Mouse (Mus musculus) mouse embryonic stem cell (cell line): ENCODE data around the gene Klhdc10.
"Not testable (repeated sequence)": the region's sequence is repeated elsewhere in the genome, so short reads cannot be mapped to it uniquely, and the experiment has no call there.

Experiments used
- in situ Hi-C, 2 experiments: fragments of 300-500 bp; cut with MboI; formaldehyde crosslinking; loops; 1 replicate in 1 of 2; 3 replicates in 1 of 2; pipeline ENCODE4 v1.14.3; 2019 to 2020; ENCODE audit warnings: low sequenced_read_pairs in 2 of 2, low pct_unique_long_range_greater_than_20kb in 1 of 2, mixed read lengths in 1 of 2; ENCODE audit not compliant: unreplicated experiment in 1 of 2

Gene Klhdc10

DNA sequence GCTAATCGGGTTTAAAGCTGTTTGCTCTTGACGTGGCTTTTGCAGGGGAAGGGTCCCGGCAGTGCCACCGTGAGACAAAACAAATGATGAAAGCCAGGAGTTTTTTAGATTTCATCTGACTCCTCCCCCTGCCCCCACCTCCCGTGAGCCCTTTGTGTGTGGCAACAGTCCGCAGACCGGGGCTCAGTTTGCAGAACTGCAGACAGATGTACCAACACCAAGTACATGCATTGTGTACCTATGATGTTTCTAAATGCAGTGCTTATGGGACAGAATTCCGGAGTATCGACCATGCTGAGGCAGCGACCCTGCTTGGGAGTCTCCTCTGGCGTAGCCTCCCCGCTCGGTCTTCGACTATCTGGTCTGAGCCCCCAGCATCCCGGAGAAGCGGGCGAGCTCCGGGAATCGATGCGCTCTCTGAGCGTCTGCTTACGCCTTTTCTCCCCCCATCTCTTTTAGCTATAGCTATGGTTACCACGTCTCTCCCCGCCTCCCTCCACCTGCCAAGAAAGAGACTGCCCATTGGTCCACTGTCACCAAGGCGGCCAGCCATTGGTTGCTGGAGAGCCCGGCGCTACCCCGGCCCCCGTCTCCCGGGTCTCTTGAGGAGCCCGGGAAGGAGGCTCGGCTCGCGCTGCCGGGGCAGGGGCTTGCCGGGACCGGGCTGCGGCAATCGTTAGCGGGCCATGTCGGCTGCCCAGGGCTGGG, at the start of gene Klhdc10:
Gene Klhdc10 (plus strand): TSS at position 561 of the 708 bp plus-strand sequence.
- in situ Hi-C loops, result loop anchor here in 1 of 2 experiments (25.0 kb wide), 1 partner anchor 586 kb away; no protein-coding TSS in a partner anchor

DNA sequence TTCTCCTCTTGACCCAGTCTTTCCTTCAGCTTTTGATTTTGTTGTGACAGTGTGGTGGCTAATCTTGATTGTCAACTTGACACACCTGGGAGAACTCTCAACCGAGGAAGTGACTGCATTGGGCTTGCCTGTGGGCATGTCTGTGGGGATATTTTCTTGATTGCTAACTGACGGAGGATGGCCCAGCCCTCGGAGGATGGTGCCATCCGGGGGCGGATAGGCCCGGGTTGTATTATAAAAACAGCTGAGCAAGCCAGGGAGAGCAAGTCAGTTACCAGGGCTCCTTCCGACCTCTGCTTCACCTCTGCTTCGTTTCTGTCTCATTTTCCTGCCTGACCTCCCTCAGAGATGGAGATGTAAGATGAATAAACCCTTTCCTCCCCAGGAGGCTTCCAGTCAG, 48.9 kb upstream of the Klhdc10 start:
- in situ Hi-C loops, result loop anchor here (10.0 to 25.0 kb wide), 2 partner anchors 128 to 265 kb away; no protein-coding TSS in a partner anchor

DNA sequence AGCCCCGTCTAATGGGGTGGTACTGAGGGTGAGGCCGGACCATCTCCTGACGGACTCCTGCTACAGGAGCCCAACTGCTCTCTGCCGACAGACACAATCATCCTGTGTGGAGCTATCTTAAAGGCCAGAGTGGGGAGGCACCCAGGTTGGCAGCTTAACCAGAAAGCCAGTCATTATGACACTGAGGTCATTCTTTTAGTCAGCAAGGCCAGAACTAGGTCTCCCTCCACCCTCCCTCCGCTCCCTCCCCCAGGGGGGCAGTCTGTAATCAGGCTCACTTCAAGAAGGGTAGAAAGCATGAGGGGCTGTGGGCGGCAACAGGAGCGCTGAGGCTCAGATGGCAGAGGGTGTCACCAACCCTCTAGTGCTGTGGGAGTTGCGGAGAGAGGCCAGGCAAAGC, 48.0 kb upstream of the Klhdc10 start:
- in situ Hi-C loops, result loop anchor here (10.0 to 25.0 kb wide), 2 partner anchors 129 to 266 kb away; no protein-coding TSS in a partner anchor

DNA sequence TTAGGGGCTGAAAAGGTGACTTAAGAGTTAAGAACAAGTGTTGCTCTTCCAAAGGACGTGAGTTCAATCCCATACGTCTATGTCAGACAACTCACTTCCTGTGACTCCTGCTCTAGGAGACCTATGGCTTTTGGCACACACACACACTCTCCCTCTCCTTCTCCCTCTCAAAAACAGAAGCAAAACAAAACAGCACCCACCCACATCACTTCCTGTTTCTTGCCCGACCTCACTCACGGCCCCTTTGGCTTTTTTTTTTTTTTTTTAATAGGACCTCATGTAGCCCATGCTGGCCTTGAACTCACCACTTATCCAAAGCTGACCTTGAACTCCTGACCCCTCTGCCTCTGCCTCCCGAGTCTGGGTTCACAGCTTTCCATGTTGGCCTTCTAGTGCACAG, 46.9 kb upstream of the Klhdc10 start:
- in situ Hi-C loops, result loop anchor here (10.0 to 25.0 kb wide), 2 partner anchors 130 to 267 kb away; no protein-coding TSS in a partner anchor

DNA sequence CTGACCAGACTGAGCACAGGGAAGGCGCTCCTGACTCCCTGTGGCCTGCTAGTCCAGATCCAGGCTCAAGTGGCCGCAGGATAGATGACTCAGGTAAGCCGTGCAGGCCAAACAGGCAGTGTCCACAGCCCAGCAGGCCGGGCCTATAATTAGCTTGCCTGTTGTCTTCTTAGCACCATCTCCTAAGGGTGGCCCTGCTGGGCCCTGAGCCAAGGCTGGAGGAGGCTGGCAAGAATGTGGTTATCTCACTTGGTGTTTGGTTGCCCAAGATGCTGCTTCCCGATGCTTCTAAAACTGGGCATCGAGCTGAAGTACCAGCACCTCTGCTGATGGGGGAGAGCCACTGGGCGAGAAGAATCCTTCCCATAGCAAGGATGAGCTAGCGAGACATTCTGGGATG, 46.0 kb upstream of the Klhdc10 start:
- in situ Hi-C loops, result loop anchor here (10.0 to 25.0 kb wide), 2 partner anchors 131 to 268 kb away; no protein-coding TSS in a partner anchor

DNA sequence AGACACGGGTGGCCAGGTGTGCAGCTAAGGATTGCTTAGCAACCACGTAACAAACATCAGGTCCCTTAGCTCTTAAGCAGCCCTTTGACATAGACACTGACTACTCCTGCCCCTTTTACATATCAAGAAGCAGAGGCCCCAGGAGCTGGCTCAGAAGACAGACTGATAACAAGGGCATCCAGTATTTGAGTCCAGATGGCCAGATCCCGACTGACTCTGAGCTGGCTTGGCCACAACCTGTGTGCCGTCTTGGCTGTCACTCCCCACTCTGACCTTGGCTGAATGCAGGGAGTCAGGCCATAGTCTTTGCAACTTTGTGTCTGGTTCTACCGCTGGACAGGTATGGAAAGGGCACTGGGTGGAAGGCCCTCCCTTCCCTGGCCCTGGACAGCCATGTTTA, 45.5 kb upstream of the Klhdc10 start:
- in situ Hi-C loops, result loop anchor here (10.0 to 25.0 kb wide), 2 partner anchors 131 to 269 kb away; no protein-coding TSS in a partner anchor

DNA sequence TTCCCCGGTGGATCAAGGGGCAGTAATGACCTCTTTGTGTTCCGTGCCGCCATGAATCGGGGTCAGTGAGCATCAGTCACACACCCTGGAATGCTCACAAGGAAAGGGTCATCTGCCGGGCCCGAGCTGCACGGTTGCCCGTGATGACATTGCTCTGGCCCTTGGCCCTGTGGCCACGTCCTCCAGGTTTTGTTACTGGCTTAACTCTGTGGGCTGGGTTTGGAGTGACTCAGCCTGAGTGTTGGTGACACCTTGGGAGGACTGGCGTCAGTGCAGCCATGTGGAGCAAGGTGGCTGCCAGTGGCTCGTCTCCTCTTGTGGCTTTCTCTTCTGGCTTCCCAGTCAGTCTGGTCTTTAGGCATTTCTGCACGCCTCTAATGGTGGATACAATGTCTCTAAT, 45.0 kb upstream of the Klhdc10 start:
- in situ Hi-C loops, result loop anchor here (10.0 to 25.0 kb wide), 2 partner anchors 132 to 269 kb away; no protein-coding TSS in a partner anchor

DNA sequence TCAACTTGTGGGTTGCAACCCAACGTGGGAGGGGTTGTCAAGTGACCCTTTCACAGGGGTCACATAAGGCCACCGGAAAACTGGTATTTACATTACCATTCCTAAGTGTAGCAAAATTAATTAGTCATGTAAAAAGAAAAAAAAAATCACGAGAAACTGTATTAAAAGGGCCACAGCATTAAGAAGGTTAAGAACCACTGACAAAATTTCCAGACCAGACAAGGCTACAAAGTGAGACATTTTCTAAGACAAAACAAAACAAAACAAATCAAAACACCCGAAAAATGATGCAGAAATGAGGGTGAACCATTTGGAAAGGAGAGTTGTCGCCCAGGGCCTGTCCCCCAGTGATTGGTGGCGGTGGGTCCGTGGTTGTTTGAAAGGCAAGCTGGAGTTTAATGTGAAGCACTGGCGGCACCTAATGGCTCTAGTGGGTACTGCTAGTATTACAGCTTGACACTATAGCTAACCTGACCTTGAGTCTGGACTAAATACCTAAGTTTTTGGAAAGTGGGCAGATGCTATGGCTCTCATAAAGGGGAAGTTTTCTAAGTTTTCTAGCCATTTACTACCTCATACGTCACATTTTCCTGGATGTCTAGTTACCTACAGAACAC, 44.0 kb upstream of the Klhdc10 start:
- in situ Hi-C loops, result loop anchor here (10.0 to 25.0 kb wide), 2 partner anchors 133 to 270 kb away; no protein-coding TSS in a partner anchor

DNA sequence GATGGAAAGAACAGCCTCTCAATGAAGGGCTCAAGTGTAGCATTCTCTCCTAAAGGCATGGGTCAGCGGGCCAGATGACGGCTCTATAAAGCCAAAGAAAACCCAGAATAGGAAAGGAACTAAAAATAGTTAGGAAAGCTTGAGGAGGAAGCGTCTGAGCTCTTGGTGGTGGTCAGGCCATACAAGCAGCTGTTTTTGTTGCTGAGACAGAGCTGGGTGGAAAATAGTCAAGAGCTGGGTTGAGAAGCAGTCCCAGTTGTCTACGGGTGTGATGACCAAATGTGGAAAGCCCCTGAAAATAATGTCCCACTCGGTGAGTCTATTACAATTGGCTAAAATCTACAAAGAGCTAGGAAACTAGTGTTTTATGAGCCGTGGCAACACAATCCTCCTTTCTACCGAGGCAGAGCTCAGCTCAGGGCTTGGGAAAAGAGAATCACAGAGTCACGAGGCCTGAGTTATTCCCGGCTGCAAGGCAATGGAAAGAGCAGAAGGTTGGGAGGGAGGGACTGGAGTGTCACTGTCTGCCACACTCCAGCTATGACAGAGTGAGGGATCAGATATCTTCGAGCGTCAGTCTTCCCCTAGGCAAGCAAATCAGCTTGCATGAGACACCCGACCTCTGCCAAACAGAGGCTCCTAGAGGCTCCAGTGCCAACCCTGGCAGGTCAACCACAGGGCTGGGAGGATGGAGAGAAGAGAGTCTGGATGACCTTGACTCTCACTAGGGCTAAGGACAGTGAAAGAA, 41.7 kb upstream of the Klhdc10 start:
- in situ Hi-C loops, result loop anchor here (10.0 to 25.0 kb wide), 3 partner anchors 135 to 273 kb away; no protein-coding TSS in a partner anchor

DNA sequence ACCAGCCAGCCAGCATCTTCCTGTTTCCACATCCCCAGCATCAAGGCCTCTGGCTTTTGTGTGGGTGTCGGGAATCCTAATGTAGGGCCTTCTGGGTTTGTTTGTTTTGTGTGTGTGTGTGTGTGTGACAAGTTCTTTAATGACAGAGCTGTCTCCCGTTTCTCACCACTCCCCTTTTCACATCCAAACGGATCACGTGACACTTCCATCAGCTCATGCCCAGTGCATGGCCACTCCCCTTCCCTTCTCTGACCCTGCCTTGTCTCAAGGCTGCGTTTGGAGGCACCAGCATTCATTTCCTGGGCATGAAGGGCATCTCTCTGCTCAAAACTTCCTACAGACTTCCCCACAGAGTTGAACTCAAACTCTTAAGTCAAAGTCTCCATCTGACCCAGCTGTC, 37.9 kb upstream of the Klhdc10 start:
- in situ Hi-C loops, result loop anchor here in 1 of 2 experiments (10.0 to 25.0 kb wide), 2 partner anchors 159 to 277 kb away; no protein-coding TSS in a partner anchor

DNA sequence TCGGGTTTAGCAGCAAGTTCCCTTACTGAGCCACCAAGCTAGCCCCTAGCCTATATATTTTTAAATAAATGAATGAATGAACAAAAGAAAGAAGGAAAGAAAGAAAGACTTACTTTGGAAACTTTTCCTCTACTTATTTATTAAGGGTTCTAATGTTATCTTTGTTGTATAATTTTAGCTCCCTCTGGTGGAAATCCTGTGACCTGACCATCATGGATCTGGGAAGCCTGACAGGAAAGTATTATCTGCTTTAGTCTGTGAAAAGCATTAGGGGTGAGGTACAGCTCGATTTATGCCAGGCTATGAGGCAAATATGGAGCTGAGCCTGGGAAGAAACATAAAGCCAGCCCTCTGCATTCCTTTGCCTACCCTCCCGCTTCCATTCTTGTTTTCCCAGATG, 32.4 kb upstream of the Klhdc10 start:
- in situ Hi-C loops, result loop anchor here in 1 of 2 experiments (10.0 to 25.0 kb wide), 2 partner anchors 164 to 282 kb away; no protein-coding TSS in a partner anchor

DNA sequence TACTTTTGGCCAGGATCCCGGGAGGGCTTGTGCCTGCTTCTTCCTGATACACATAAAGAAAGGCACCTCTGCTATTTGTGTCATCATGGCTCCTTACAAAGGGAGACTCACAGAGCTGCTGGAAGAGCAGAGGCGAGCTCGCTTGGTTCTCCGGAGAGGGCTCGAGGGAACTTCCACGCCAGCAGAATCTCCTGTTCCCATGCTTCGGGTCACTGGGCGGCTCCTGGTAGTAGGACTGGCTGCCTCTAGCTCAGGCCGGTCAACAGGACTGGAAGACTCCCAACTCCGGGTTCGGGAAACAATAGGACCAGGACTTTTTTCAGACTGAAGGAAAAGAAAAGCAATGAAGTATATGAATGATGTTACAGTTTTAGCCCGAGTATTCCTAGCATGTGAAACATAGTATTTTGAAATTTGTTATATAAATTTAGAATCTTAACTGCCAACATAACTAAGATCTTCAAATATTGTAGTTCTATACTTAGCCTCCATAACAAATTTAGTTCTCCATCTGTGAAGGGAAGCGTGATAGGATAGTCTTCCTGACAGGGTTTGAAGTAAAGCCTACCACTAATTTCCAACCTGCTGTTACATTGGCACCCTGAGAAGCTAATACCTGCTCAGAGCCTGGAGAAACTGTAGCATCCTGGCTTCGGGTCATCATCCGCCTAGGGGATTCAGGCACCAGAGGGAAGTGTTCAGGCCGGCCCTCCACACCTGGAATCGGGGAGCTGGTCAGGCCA, 28.9 kb upstream of the Klhdc10 start:
- in situ Hi-C loops, result loop anchor here in 1 of 2 experiments (25.0 kb wide), 1 partner anchor 285 kb away; no protein-coding TSS in a partner anchor

DNA sequence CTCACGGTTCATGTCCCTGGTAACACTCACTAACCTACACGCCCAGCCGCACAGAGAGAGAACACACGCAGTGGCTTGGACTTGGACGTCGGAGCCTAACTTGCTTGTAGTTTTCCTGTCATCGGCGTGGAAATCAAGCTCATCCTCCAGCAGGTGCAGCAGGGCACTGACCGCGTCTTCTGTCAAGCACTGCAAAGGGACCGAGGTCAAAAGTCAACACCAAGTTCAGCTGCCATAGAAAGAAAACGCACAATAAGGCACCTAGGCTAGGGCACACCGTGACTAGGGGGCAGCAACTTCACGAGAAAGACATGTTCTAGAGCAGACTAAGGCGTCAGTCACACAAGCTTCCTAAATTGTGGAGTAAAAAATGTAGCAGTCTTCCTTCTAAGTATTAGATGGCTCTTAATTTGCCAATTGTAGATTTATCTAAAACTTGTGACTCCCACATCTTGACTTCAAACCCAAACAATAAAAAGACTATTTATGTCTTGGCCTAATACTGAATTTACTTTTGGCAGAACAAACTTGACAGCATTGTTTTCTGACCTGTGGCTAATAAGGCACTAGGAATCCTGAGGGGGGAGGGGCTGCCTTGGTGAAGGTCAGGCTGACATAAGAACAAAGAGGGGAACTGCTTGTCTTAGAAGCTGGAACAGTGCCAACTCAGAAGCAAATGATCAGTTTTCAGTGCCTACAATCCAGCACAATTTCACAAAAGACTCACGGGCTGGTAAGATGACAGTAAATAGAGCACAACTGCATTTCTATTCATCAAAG, 26.7 kb upstream of the Klhdc10 start:
- in situ Hi-C loops, result loop anchor here in 1 of 2 experiments (25.0 kb wide), 1 partner anchor 288 kb away; no protein-coding TSS in a partner anchor

DNA sequence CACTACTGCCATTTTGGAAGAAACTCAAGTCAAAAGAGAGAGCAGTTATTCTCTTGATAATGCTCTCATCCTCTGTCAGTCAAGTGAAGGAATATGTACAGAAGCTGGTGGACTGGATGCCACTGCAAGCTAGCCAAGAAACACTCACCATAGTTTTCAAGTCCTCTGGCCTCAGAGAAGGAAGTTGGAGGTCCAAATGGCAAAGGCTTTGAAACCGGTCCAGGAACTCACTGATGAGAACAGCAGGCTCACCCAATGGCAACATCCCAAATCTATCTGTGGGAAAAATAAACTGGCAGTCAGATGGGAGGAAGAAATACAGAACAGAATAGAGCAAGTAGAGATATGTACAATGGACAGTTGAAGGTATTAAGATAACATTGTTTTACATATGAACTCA, 25.9 kb upstream of the Klhdc10 start:
- in situ Hi-C loops, result no loop called here

DNA sequence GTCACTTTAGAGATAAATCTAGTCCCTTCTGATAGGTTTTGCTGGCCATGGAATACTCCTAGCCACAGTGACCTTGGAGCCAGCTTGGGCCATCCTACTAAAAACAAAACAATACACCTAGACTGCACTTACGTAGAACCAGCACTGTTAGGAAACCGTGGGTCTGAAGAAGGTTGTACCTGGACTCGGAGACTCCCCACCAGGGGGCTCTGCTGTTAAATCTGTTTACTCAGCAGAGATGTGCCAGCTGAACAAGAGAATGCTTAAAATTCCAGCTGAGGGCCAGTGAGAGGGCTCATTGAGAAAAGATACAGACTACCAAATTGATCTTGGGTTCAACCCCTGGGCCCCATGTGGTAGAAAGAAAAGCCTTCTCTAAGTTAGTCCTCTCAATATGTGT, 20.6 kb upstream of the Klhdc10 start:
- in situ Hi-C loops, result no loop called here

DNA sequence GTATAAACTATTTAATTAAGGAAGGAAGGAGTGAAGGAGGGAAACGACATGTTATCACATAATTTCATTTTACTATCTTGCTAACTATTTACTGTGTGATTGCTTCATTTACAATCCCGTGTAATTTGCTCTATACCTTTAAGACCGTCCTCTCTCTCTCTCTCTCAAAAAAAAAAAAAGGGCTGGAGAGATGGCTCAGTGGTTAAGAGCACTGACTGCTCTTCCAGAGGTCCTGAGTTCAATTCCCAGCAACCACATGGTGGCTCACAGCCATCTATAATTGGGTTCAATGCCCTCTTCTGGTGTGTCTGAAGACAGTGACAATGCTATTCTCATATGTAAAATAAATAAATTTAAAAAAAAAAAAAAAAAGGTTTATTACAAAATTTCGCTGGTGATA, 11.4 kb upstream of the Klhdc10 start:
- in situ Hi-C loops, result not testable (repeated sequence)
